Mouse (Mus musculus) urinary bladder, postnatal 10 days (tissue): Measurements from ENCODE around the gene Slc13a2.

Experiments
- DNase-seq: peaks from one replicate; pipeline ENCODE4 v3.0.0; 2022; ENCODE audit warnings: low spot score

Slc13a2 gene

GRCm38 (mm10) chr11:78422055-78422819 lies at the start of gene Slc13a2:
Gene Slc13a2 (minus strand): TSS chr11:78422217.
- no peak for DNase-seq

- no peak for DNase-seq
These were observed 49.5 kb upstream of the Slc13a2 start for GRCm38 (mm10) chr11:78471326-78472103.

GRCm38 (mm10) chr11:78467932-78468331 lies 45.9 kb upstream of the Slc13a2 start:
- DNase-seq = no peak

GRCm38 (mm10) chr11:78467515-78467914 lies 45.5 kb upstream of the Slc13a2 start:
- no peak for DNase-seq

- no peak for DNase-seq
These were observed 44.4 kb upstream of the Slc13a2 start for GRCm38 (mm10) chr11:78466242-78466912.

GRCm38 (mm10) chr11:78465568-78466180 lies 43.7 kb upstream of the Slc13a2 start, which contains the start of gene Slc46a1:
Gene Slc46a1 (plus strand): TSS chr11:78465697.
- DNase-seq = peak; percentile 50

- DNase-seq = no peak
These were observed 43.1 kb upstream of the Slc13a2 start for GRCm38 (mm10) chr11:78465116-78465515.

- DNase-seq = no peak
These were observed 41.4 kb upstream of the Slc13a2 start for GRCm38 (mm10) chr11:78463286-78464036.

- DNase-seq = no peak
These were observed 40.7 kb upstream of the Slc13a2 start for GRCm38 (mm10) chr11:78462669-78463068.

GRCm38 (mm10) chr11:78461894-78462293 lies 39.9 kb upstream of the Slc13a2 start:
- DNase-seq = no peak

GRCm38 (mm10) chr11:78458740-78459139 lies 36.7 kb upstream of the Slc13a2 start:
- DNase-seq = no peak

- DNase-seq = no peak
These were observed 33.3 kb upstream of the Slc13a2 start for GRCm38 (mm10) chr11:78455308-78455707.

- DNase-seq = no peak
These were observed 32.3 kb upstream of the Slc13a2 start for GRCm38 (mm10) chr11:78454276-78454675.

GRCm38 (mm10) chr11:78453675-78454074 lies 31.7 kb upstream of the Slc13a2 start:
- no peak for DNase-seq

GRCm38 (mm10) chr11:78450337-78450736 lies 28.3 kb upstream of the Slc13a2 start:
- DNase-seq = no peak

- no peak for DNase-seq
These were observed 26.2 kb upstream of the Slc13a2 start for GRCm38 (mm10) chr11:78448242-78448641.

GRCm38 (mm10) chr11:78447168-78447567 lies 25.2 kb upstream of the Slc13a2 start:
- DNase-seq = no peak

GRCm38 (mm10) chr11:78443115-78443514 lies 21.1 kb upstream of the Slc13a2 start:
- DNase-seq = no peak

GRCm38 (mm10) chr11:78438399-78438930 lies 16.4 kb upstream of the Slc13a2 start:
- DNase-seq = no peak

GRCm38 (mm10) chr11:78437182-78437581 lies 15.2 kb upstream of the Slc13a2 start:
- no peak for DNase-seq

- no peak for DNase-seq
These were observed 13.8 kb upstream of the Slc13a2 start for GRCm38 (mm10) chr11:78435776-78436349.
